Mouse (Mus musculus) kidney, embryonic 16.5 days (tissue): ENCODE measurements around the gene Dnaja2. TPM values are rescaled to one million over a fixed set of nuclear protein-coding genes. Genes with fewer than 3 reads are reported as not detected.

Experiments used
- ATAC-seq: fragments of 200-750 bp; cut with Nextera tagmentation; 2 replicates; pipeline ENCODE4 v1.8.0; 2017; ENCODE audit warnings: moderate TSS enrichment; ENCODE audit not compliant: low FRiP score, low TSS enrichment
- H3K27ac ChIP-seq: fragments of 300-500 bp; sonication (generic); 2 replicates; pipeline ENCODE4 v1.5.1; 2014; ENCODE audit warnings: low read length
- H3K27me3 ChIP-seq: fragments of 300-500 bp; sonication (generic); 2 replicates; pipeline ENCODE4 v1.6.1; 2014; ENCODE audit warnings: low read length, control low read depth, mixed read lengths; ENCODE audit not compliant: insufficient read depth
- H3K36me3 ChIP-seq: fragments of 300-500 bp; sonication (generic); 2 replicates; pipeline ENCODE4 v1.6.1; 2014; ENCODE audit warnings: low read length, control low read depth, mixed read lengths; ENCODE audit not compliant: insufficient read depth
- H3K4me1 ChIP-seq: fragments of 300-500 bp; sonication (generic); 2 replicates; pipeline ENCODE4 v1.6.1; 2014; ENCODE audit warnings: low read length, control low read depth, mixed read lengths; ENCODE audit not compliant: insufficient read depth
- H3K4me2 ChIP-seq: fragments of 300-500 bp; sonication (generic); replicated peaks from 2 replicates; pipeline ENCODE4 v1.6.1; 2014; ENCODE audit warnings: low read depth, low read length
- H3K4me3 ChIP-seq: fragments of 300-500 bp; sonication (generic); 2 replicates; pipeline ENCODE4 v1.5.1; 2014; ENCODE audit warnings: mild to moderate bottlenecking, low read length
- H3K9ac ChIP-seq: fragments of 300-500 bp; sonication (generic); replicated peaks from 2 replicates; pipeline ENCODE4 v1.6.1; 2014; ENCODE audit warnings: low read length
- H3K9me3 ChIP-seq: fragments of 300-500 bp; sonication (generic); 2 replicates; pipeline ENCODE4 v1.6.1; 2016; ENCODE audit warnings: low read length, control low read depth
- WGBS: fragments of 180-500 bp; shearing (Covaris S2); extraction: QIAGEN DNeasy Blood & Tissue Kit; methylation state at CpG from one replicate; pipeline ENCODE4 v1.1.7; 2014; 5-methylcytosine and 5-hydroxymethylcytosine counted together
- polyA plus RNA-seq: library from polyadenylated mRNA; unstranded; fragments of >200 nt; fragmentation: Nextera tagmentation; extraction: Ambion mirVana; gene quantifications from 2 replicates; pipeline ENCODE4 v1.2.1, GENCODE M21; 2015

Gene Dnaja2
- polyA plus RNA-seq, result 172 and 181 TPM in 2 replicates

GRCm38 (mm10) chr8:85555181-85556145 is at the start of gene Dnaja2:
Gene Dnaja2 (minus strand): TSS chr8:85555344.
- no peaks in the 10 kb centered on the region for H3K9me3 ChIP-seq
- under 1% methylated on average over 73 of the region's 77 CpGs for WGBS
- H3K9ac ChIP-seq, result peak within 1 kb of the TSS; percentile 94
- peak; percentile 95 for ATAC-seq
- peak within 1 kb of the TSS; percentile 98 for H3K4me3 ChIP-seq
- peaks cover 13% of the 10 kb centered on the region for H3K36me3 ChIP-seq
- peaks cover 5% of the 10 kb centered on the region; the same call in 1 of the 2 replicates for H3K4me1 ChIP-seq
- H3K4me2 ChIP-seq, result peak within 1 kb of the TSS; percentile 93
- H3K27me3 ChIP-seq, result no peaks in the 10 kb centered on the region
- H3K27ac ChIP-seq, result peak within 1 kb of the TSS; percentile 98

- ATAC-seq, result no peak
- H3K36me3 ChIP-seq, result no peaks in the 10 kb centered on the region
- no peak overlapping the region for H3K4me3 ChIP-seq
- no peak overlapping the region for H3K4me2 ChIP-seq
- no peak overlapping the region for H3K27ac ChIP-seq
- no peaks in the 10 kb centered on the region for H3K4me1 ChIP-seq
- WGBS, result 75% methylated on average over 4 of the region's 4 CpGs
- H3K9ac ChIP-seq, result no peak overlapping the region
- no peaks in the 10 kb centered on the region for H3K9me3 ChIP-seq
- H3K27me3 ChIP-seq, result no peaks in the 10 kb centered on the region
Observed at GRCm38 (mm10) chr8:85604201-85604600, 49.1 kb upstream of the Dnaja2 start.

GRCm38 (mm10) chr8:85603203-85603895 is 48.2 kb upstream of the Dnaja2 start:
- Histone ChIP-seq H3K9ac (no peak overlapping the region), H3K4me1 (no peaks in the 10 kb centered on the region), H3K27me3 (no peaks in the 10 kb centered on the region), H3K9me3 (no peaks in the 10 kb centered on the region), H3K4me3 (no peak overlapping the region), H3K27ac (no peak overlapping the region), H3K36me3 (no peaks in the 10 kb centered on the region), H3K4me2 (no peak overlapping the region)
- WGBS, result 37% methylated on average over 8 of the region's 8 CpGs
- ATAC-seq, result 0 out of 2 replicates have a peak, but pooled peaks have one; percentile 15

- Histone ChIP-seq H3K27me3 (no peaks in the 10 kb centered on the region), H3K4me2 (no peak overlapping the region), H3K9me3 (no peaks in the 10 kb centered on the region), H3K4me3 (no peak overlapping the region), H3K9ac (no peak overlapping the region), H3K27ac (no peak overlapping the region), H3K36me3 (no peaks in the 10 kb centered on the region), H3K4me1 (0 out of 2 replicates have a peak, but pooled peaks cover 3% of the 10 kb centered on the region)
- WGBS, result 78% methylated on average over 4 of the region's 4 CpGs
- no peak for ATAC-seq
Observed at GRCm38 (mm10) chr8:85602737-85603136, 47.6 kb upstream of the Dnaja2 start.

- Histone ChIP-seq H3K27me3 (no peaks in the 10 kb centered on the region), H3K4me1 (0 out of 2 replicates have a peak, but pooled peaks cover 5% of the 10 kb centered on the region), H3K27ac (no peak overlapping the region), H3K36me3 (no peaks in the 10 kb centered on the region), H3K4me2 (no peak overlapping the region), H3K4me3 (no peak overlapping the region), H3K9me3 (no peaks in the 10 kb centered on the region), H3K9ac (no peak overlapping the region)
- no peak for ATAC-seq
- 59% methylated on average over 8 of the region's 8 CpGs for WGBS
Observed at GRCm38 (mm10) chr8:85601741-85602140, 46.6 kb upstream of the Dnaja2 start.

GRCm38 (mm10) chr8:85597413-85598191 is 42.5 kb upstream of the Dnaja2 start:
- H3K4me1 ChIP-seq, result 0 out of 2 replicates have a peak, but pooled peaks cover 12% of the 10 kb centered on the region
- H3K9ac ChIP-seq, result no peak overlapping the region
- H3K4me3 ChIP-seq, result no peak overlapping the region
- H3K27ac ChIP-seq, result peak overlapping the region; percentile 18; the same call in 1 of the 2 replicates
- no peaks in the 10 kb centered on the region for H3K36me3 ChIP-seq
- WGBS, result 59% methylated on average over 8 of the region's 8 CpGs
- no peaks in the 10 kb centered on the region for H3K9me3 ChIP-seq
- no peak for ATAC-seq
- no peak overlapping the region for H3K4me2 ChIP-seq
- H3K27me3 ChIP-seq, result no peaks in the 10 kb centered on the region

GRCm38 (mm10) chr8:85595391-85595790 is 40.2 kb upstream of the Dnaja2 start:
- H3K9ac ChIP-seq, result no peak overlapping the region
- H3K4me2 ChIP-seq, result no peak overlapping the region
- no peak overlapping the region; the same call in 1 of the 2 replicates for H3K27ac ChIP-seq
- 0 out of 2 replicates have a peak, but pooled peaks cover 12% of the 10 kb centered on the region for H3K4me1 ChIP-seq
- no peaks in the 10 kb centered on the region for H3K9me3 ChIP-seq
- ATAC-seq, result peak; percentile 76; the same call in 1 of the 2 replicates
- H3K4me3 ChIP-seq, result no peak overlapping the region
- WGBS, result 31% methylated on average over 6 of the region's 6 CpGs
- H3K36me3 ChIP-seq, result no peaks in the 10 kb centered on the region
- no peaks in the 10 kb centered on the region for H3K27me3 ChIP-seq

GRCm38 (mm10) chr8:85594983-85595382 is 39.8 kb upstream of the Dnaja2 start:
- Histone ChIP-seq H3K9ac (no peak overlapping the region), H3K4me2 (no peak overlapping the region), H3K4me1 (0 out of 2 replicates have a peak, but pooled peaks cover 12% of the 10 kb centered on the region), H3K9me3 (no peaks in the 10 kb centered on the region), H3K27ac (no peak overlapping the region; the same call in 1 of the 2 replicates), H3K4me3 (no peak overlapping the region), H3K36me3 (no peaks in the 10 kb centered on the region), H3K27me3 (no peaks in the 10 kb centered on the region)
- 54% methylated on average over 3 of the region's 3 CpGs for WGBS
- no peak; the same call in 1 of the 2 replicates for ATAC-seq

- H3K4me3 ChIP-seq, result no peak overlapping the region
- 61% methylated on average over 3 of the region's 3 CpGs for WGBS
- H3K36me3 ChIP-seq, result no peaks in the 10 kb centered on the region
- H3K9me3 ChIP-seq, result no peaks in the 10 kb centered on the region
- H3K27me3 ChIP-seq, result no peaks in the 10 kb centered on the region
- H3K4me1 ChIP-seq, result 0 out of 2 replicates have a peak, but pooled peaks cover 12% of the 10 kb centered on the region
- no peak overlapping the region for H3K4me2 ChIP-seq
- H3K27ac ChIP-seq, result no peak overlapping the region
- no peak for ATAC-seq
- H3K9ac ChIP-seq, result no peak overlapping the region
Observed at GRCm38 (mm10) chr8:85593324-85593723, 38.2 kb upstream of the Dnaja2 start.
